Mouse (Mus musculus) limb, embryonic 11.5 days (tissue): ENCODE data around the gene Ttll1. TPM values are rescaled to one million over a fixed set of nuclear protein-coding genes. Genes with fewer than 3 reads are reported as not detected.

ENCODE experiments used
- ATAC-seq: fragments of 200-750 bp; cut with Nextera tagmentation; 2 replicates; pipeline ENCODE4 v1.8.0; 2017; ENCODE audit warnings: low read depth; ENCODE audit not compliant: insufficient number of reproducible peaks, low FRiP score, low TSS enrichment
- DNase-seq: peaks from one replicate; pipeline ENCODE4 v3.0.0-alpha.2; 2015; ENCODE audit warnings: low spot score
- H3K27ac ChIP-seq: fragments of 300-500 bp; sonication (generic); replicated peaks from 2 replicates; pipeline ENCODE4 v1.5.1; 2014; ENCODE audit warnings: low read depth, mild to moderate bottlenecking, low read length
- H3K27me3 ChIP-seq: fragments of 300-500 bp; sonication (generic); 2 replicates; pipeline ENCODE4 v1.6.1; 2014; ENCODE audit warnings: mild to moderate bottlenecking, low read length, mixed read lengths; ENCODE audit not compliant: control insufficient read depth, insufficient read depth
- H3K36me3 ChIP-seq: fragments of 300-500 bp; sonication (generic); 2 replicates; pipeline ENCODE4 v1.6.1; 2014; ENCODE audit warnings: mild to moderate bottlenecking, low read length, moderate library complexity, mixed read lengths; ENCODE audit not compliant: control insufficient read depth, insufficient read depth
- H3K4me1 ChIP-seq: fragments of 300-500 bp; sonication (generic); 2 replicates; pipeline ENCODE4 v1.6.1; 2014; ENCODE audit warnings: low read length, mixed read lengths; ENCODE audit not compliant: control insufficient read depth, insufficient read depth
- H3K4me2 ChIP-seq: fragments of 300-500 bp; sonication (generic); 2 replicates; pipeline ENCODE4 v1.6.1; 2014; ENCODE audit warnings: low read depth, mild to moderate bottlenecking, moderate library complexity; ENCODE audit not compliant: severe bottlenecking
- H3K4me3 ChIP-seq: fragments of 300-500 bp; sonication (generic); 2 replicates; pipeline ENCODE4 v1.5.1; 2014; ENCODE audit warnings: low read depth, low read length
- H3K9ac ChIP-seq: fragments of 300-500 bp; sonication (generic); 2 replicates; pipeline ENCODE4 v1.6.1; 2014; ENCODE audit warnings: mild to moderate bottlenecking, low read length
- H3K9me3 ChIP-seq: fragments of 300-500 bp; sonication (generic); 2 replicates; pipeline ENCODE4 v1.6.1; 2016; ENCODE audit warnings: low read length; ENCODE audit not compliant: control insufficient read depth
- WGBS: fragments of 180-500 bp; shearing (Covaris S2); extraction: QIAGEN DNeasy Blood & Tissue Kit; methylation state at CpG from one replicate; pipeline ENCODE4 v1.1.7; 2014; 5-methylcytosine and 5-hydroxymethylcytosine counted together
- polyA plus RNA-seq: library from polyadenylated mRNA; unstranded; fragments of >200 nt; fragmentation: Nextera tagmentation; extraction: Ambion mirVana; gene quantifications from 2 replicates; pipeline ENCODE4 v1.2.1, GENCODE M21; 2014

Gene Ttll1
- polyA plus RNA-seq = 19.2 and 22.0 TPM in 2 replicates

- no peaks in the 10 kb centered on the region for H3K36me3 ChIP-seq
- peak within 1 kb of the TSS; percentile 51 for H3K4me3 ChIP-seq
- peak; percentile 89; the same call in 1 of the 2 replicates for ATAC-seq
- WGBS = 11% methylated on average over 41 of the region's 41 CpGs
- no peaks in the 10 kb centered on the region for H3K27me3 ChIP-seq
- H3K4me1 ChIP-seq = no peaks in the 10 kb centered on the region
- no peak within 1 kb of the TSS for H3K27ac ChIP-seq
- H3K4me2 ChIP-seq = peak within 1 kb of the TSS; percentile 61
- no peaks in the 10 kb centered on the region for H3K9me3 ChIP-seq
- peak within 1 kb of the TSS; percentile 55 for H3K9ac ChIP-seq
- peak; percentile 94 for DNase-seq
Measured at GRCm38 (mm10) chr15:83510805-83511405, at the start of gene Ttll1. Gene Ttll1 (minus strand): TSS chr15:83510893.

GRCm38 (mm10) chr15:83555161-83555974, 44.7 kb upstream of the Ttll1 start:
- peak overlapping the region; percentile 96 for H3K9ac ChIP-seq
- no peaks in the 10 kb centered on the region for H3K9me3 ChIP-seq
- under 1% methylated on average over 65 of the region's 74 CpGs for WGBS
- no peaks in the 10 kb centered on the region for H3K27me3 ChIP-seq
- no peaks in the 10 kb centered on the region; the same call in none of the 2 replicates for H3K36me3 ChIP-seq
- DNase-seq = peak; percentile 92
- ATAC-seq = peak; percentile 83
- H3K4me3 ChIP-seq = peak overlapping the region; percentile 69
- peak overlapping the region; percentile 64 for H3K4me2 ChIP-seq
- H3K4me1 ChIP-seq = no peaks in the 10 kb centered on the region
- peak overlapping the region; percentile 91 for H3K27ac ChIP-seq

GRCm38 (mm10) chr15:83553831-83554230, 43.1 kb upstream of the Ttll1 start:
- H3K27ac ChIP-seq = no peak overlapping the region
- H3K4me1 ChIP-seq = no peaks in the 10 kb centered on the region
- H3K4me3 ChIP-seq = no peak overlapping the region
- no peak overlapping the region for H3K4me2 ChIP-seq
- no peak for ATAC-seq
- no peak overlapping the region for H3K9ac ChIP-seq
- H3K36me3 ChIP-seq = peaks cover 7% of the 10 kb centered on the region
- H3K9me3 ChIP-seq = no peaks in the 10 kb centered on the region
- H3K27me3 ChIP-seq = no peaks in the 10 kb centered on the region
- DNase-seq = no peak

- H3K27me3 ChIP-seq = no peaks in the 10 kb centered on the region
- no peak overlapping the region for H3K4me3 ChIP-seq
- DNase-seq (no peak), ATAC-seq (no peak)
- WGBS = 90% methylated on average over 2 of the region's 2 CpGs
- no peaks in the 10 kb centered on the region for H3K4me1 ChIP-seq
- no peak overlapping the region for H3K9ac ChIP-seq
- no peaks in the 10 kb centered on the region for H3K9me3 ChIP-seq
- H3K4me2 ChIP-seq = no peak overlapping the region
- H3K36me3 ChIP-seq = peaks cover 18% of the 10 kb centered on the region
- H3K27ac ChIP-seq = no peak overlapping the region
Measured at GRCm38 (mm10) chr15:83550137-83550536, 39.4 kb upstream of the Ttll1 start.

GRCm38 (mm10) chr15:83547144-83547543, 36.5 kb upstream of the Ttll1 start:
- Histone ChIP-seq H3K27ac (no peak overlapping the region), H3K4me3 (no peak overlapping the region), H3K27me3 (no peaks in the 10 kb centered on the region), H3K36me3 (peaks cover 18% of the 10 kb centered on the region), H3K4me1 (no peaks in the 10 kb centered on the region), H3K9ac (no peak overlapping the region), H3K9me3 (no peaks in the 10 kb centered on the region), H3K4me2 (no peak overlapping the region)
- DNase-seq = no peak
- WGBS = 92% methylated on average over 8 of the region's 8 CpGs
- no peak for ATAC-seq

GRCm38 (mm10) chr15:83546029-83546428, 35.3 kb upstream of the Ttll1 start:
- 91% methylated on average over 7 of the region's 7 CpGs for WGBS
- no peak for DNase-seq
- Histone ChIP-seq H3K4me1 (no peaks in the 10 kb centered on the region), H3K9me3 (no peaks in the 10 kb centered on the region), H3K9ac (no peak overlapping the region), H3K4me2 (no peak overlapping the region), H3K27me3 (no peaks in the 10 kb centered on the region), H3K36me3 (peaks cover 18% of the 10 kb centered on the region), H3K4me3 (no peak overlapping the region), H3K27ac (no peak overlapping the region)
- ATAC-seq = no peak

- ATAC-seq = no peak
- no peak overlapping the region for H3K4me3 ChIP-seq
Measured at GRCm38 (mm10) chr15:83541647-83542287, 31.1 kb upstream of the Ttll1 start.

GRCm38 (mm10) chr15:83539905-83540304, 29.2 kb upstream of the Ttll1 start:
- no peak overlapping the region for H3K4me3 ChIP-seq
- H3K27me3 ChIP-seq = no peaks in the 10 kb centered on the region
- no peaks in the 10 kb centered on the region for H3K4me1 ChIP-seq
- no peaks in the 10 kb centered on the region for H3K9me3 ChIP-seq
- 76% methylated on average over 4 of the region's 4 CpGs for WGBS
- no peak for DNase-seq
- no peak overlapping the region for H3K27ac ChIP-seq
- no peak overlapping the region for H3K4me2 ChIP-seq
- no peaks in the 10 kb centered on the region for H3K36me3 ChIP-seq
- H3K9ac ChIP-seq = no peak overlapping the region
- ATAC-seq = no peak

More at GRCm38 (mm10) chr15:83541647-83542287, 31.1 kb upstream of the Ttll1 start:
- Histone ChIP-seq H3K4me1 (no peaks in the 10 kb centered on the region), H3K9me3 (no peaks in the 10 kb centered on the region), H3K36me3 (peaks cover 2% of the 10 kb centered on the region; the same call in 1 of the 2 replicates), H3K27ac (no peak overlapping the region), H3K4me2 (no peak overlapping the region), H3K27me3 (no peaks in the 10 kb centered on the region), H3K9ac (no peak overlapping the region)
- DNase-seq = no peak
- 82% methylated on average over 9 of the region's 9 CpGs for WGBS
